Mouse (Mus musculus): ENCODE results near the gene Nwd1.

The Nwd1 gene

GRCm38 (mm10) chr8:72762306-72762705 is 115.8 kb downstream of the Nwd1 start:
- DNase-seq (ENCODE audit: low spot score in 2 of 2), result no peak

- no peak for DNase-seq (ENCODE audit: low spot score in 2 of 2)
Observed at GRCm38 (mm10) chr8:72765696-72766095, 119.2 kb downstream of the Nwd1 start.

- DNase-seq (ENCODE audit: low spot score in 2 of 2), result no peak
Observed at GRCm38 (mm10) chr8:72766777-72767176, 120.3 kb downstream of the Nwd1 start.
